8 mouse cellular contexts compared by ENCODE assay signal in the genomic region with DNA sequence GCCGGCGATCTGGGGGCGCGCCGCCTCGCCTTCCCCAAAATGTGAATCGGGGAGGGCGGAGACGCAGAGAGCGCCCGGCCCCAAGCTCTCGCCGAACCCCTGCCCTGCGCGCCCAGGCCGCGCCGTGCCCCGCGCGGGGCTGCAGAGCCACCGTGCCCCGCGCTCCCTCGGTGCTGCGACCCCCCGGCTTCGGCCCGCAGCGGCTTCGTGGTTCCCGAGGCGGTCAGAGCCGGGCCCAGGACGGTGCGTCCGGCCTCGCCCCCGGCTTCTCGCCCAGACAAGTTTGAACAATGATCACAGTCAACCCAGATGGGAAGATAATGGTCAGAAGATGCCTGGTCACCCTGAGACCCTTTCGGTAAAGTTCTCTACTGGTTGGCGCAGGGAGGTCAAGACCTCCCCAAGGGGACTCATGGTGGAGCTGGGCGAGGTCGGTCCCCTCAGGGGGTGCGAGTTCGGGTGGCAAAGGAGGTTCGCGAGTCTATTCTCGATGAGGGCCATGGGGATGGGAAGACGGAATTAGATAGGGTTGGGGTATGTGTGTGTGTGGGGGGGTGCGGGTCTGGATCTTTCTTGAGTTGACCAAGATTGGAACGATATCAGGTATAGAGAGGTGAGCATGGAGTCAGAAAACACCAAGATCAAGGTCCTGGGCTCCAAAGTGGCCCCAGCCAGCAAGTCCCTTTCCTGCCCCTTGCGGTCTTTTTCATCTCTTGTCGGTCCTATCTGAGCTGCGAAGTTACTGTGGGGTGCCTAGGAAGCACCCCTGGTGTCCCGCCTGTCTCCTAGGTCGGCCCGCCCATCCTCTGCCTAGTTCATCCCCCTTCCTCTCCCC. TPM values are rescaled to one million over a fixed set of nuclear protein-coding genes. Genes with fewer than 3 reads are reported as not detected.
DNase-seq lines count a peak whose midpoint lies in the region; ATAC-seq and TF ChIP-seq lines count a peak whose summit lies in the region.

No protein-coding gene starts in this region.

- peak overlapping the region; percentile 68 for H3K4me2 ChIP-seq in liver, embryonic 12.5 days
- H3K4me2 ChIP-seq in stomach, postnatal 0 days (replicated peaks; ENCODE audit: low read depth) = peak overlapping the region; percentile 97

- H3K4me3 ChIP-seq in spleen, adult 2 months (ENCODE audit: extremely low read depth, insufficient read depth, insufficient read length) = peak overlapping the region; percentile 41; the same call in 1 of the 2 replicates
- peak overlapping the region; percentile 44 for H3K4me3 ChIP-seq in liver, embryonic 12.5 days
- peak overlapping the region; percentile 51 for H3K4me3 ChIP-seq in stomach, postnatal 0 days (ENCODE audit: low read depth, low read length)

- H3K9ac ChIP-seq in liver, embryonic 12.5 days = no peak overlapping the region
- no peak overlapping the region for H3K9ac ChIP-seq in stomach, postnatal 0 days (ENCODE audit: low read length)

- WGBS in spleen, adult 2 months = 7% methylated on average over 58 of the region's 58 CpGs
- WGBS in liver, embryonic 12.5 days (ENCODE audit: insufficient replicate concordance) = 5% methylated on average over 55 of the region's 58 CpGs
- 3% methylated on average over 57 of the region's 58 CpGs for WGBS in stomach, postnatal 0 days

- DNase-seq in cerebellum, postnatal 10 days = peak; percentile 51 to 64
- no peak for DNase-seq in cerebellum, postnatal 4 days (ENCODE audit: low spot score in 2 of 2)
- no peak for DNase-seq in spleen, adult 2 months (ENCODE audit: low read depth in 1 of 2, low spot score in 2 of 2)
- no peak for DNase-seq in spleen, adult 18-20 months
- no peak for DNase-seq in stomach, postnatal 0 days (ENCODE audit: low spot score)
- no peak for DNase-seq in urinary bladder, postnatal 10 days (ENCODE audit: low spot score)
- DNase-seq in adrenal gland, adult 18-20 months (ENCODE audit: low spot score in 2 of 2) = no peak

- no peak for TF ChIP-seq POLR2A in spleen, adult 2 months (IDR thresholded peaks at IDR 0.05; ENCODE audit: low read depth, low read length)

- no peak for TF ChIP-seq CTCF in spleen, adult 2 months (IDR thresholded peaks at IDR 0.05; ENCODE audit: extremely low read depth, insufficient read depth, insufficient read length, insufficient replicate concordance)
- TF ChIP-seq CTCF in stomach, postnatal 0 days (IDR thresholded peaks at IDR 0.05; ENCODE audit: low read depth) = no peak

- no peak for ATAC-seq in liver, embryonic 12.5 days
- no peak for ATAC-seq in stomach, postnatal 0 days (ENCODE audit: low FRiP score, low TSS enrichment)

- peaks cover 9% of the 10 kb centered on the region; the same call in 1 of the 2 replicates for H3K4me1 ChIP-seq in spleen, adult 2 months (ENCODE audit: control insufficient read depth, insufficient read depth, insufficient read length)
- H3K4me1 ChIP-seq in liver, embryonic 12.5 days = peaks cover 6% of the 10 kb centered on the region; the same call in 1 of the 2 replicates
- H3K4me1 ChIP-seq in stomach, postnatal 0 days (replicated peaks; ENCODE audit: control insufficient read depth, insufficient read depth) = no peaks in the 10 kb centered on the region

- no peak for TF ChIP-seq EP300 in stomach, postnatal 0 days (optimal IDR thresholded peaks at IDR 0.05)

- no peak overlapping the region for H3K27ac ChIP-seq in spleen, adult 2 months (ENCODE audit: insufficient read depth, low read length)
- H3K27ac ChIP-seq in liver, embryonic 12.5 days = no peak overlapping the region
- no peak overlapping the region for H3K27ac ChIP-seq in stomach, postnatal 0 days (replicated peaks)

- H3K9me3 ChIP-seq in liver, embryonic 12.5 days (replicated peaks) = no peaks in the 10 kb centered on the region
- no peaks in the 10 kb centered on the region for H3K9me3 ChIP-seq in stomach, postnatal 0 days (ENCODE audit: control insufficient read depth, low read length)

- no peaks in the 10 kb centered on the region for H3K36me3 ChIP-seq in spleen, adult 2 months (ENCODE audit: control insufficient read depth, insufficient read depth, low read length)
- H3K36me3 ChIP-seq in liver, embryonic 12.5 days = no peaks in the 10 kb centered on the region
- H3K36me3 ChIP-seq in stomach, postnatal 0 days (ENCODE audit: control insufficient read depth, insufficient read depth, low read length) = no peaks in the 10 kb centered on the region

- peaks cover 17% of the 10 kb centered on the region for H3K27me3 ChIP-seq in spleen, adult 2 months (ENCODE audit: control insufficient read depth, insufficient read depth, low read length)
- peaks cover 98% of the 10 kb centered on the region for H3K27me3 ChIP-seq in liver, embryonic 12.5 days (replicated peaks)
- H3K27me3 ChIP-seq in stomach, postnatal 0 days (ENCODE audit: control insufficient read depth, insufficient read depth, low read length) = peaks cover 7% of the 10 kb centered on the region

RNA-seq across cellular contexts. Expression of gene Mgat5b, which starts 0.7 kb away (rescaled TPM):
- polyA plus RNA-seq in spleen, adult 2 months (2012; rRNA removed) = not detected in 2 replicates
- not detected in 2 replicates for polyA plus RNA-seq in liver, embryonic 12.5 days (2016; fragmentation: Nextera tagmentation; extraction: Ambion mirVana)
- polyA plus RNA-seq in stomach, postnatal 0 days (2015; fragmentation: Nextera tagmentation; extraction: Ambion mirVana) = 0.30 and 0.57 TPM in 2 replicates
- under 1 TPM; 0.19 to 0.36 TPM for total RNA-seq in adrenal gland, adult 18-20 months (2021)

Comparison
In these comparisons a context has a peak if more than half of its experiments do, and no peak if none do; other contexts are left out.
1. DNase-seq: peak in cerebellum, postnatal 10 days (2 of 2); none in cerebellum, postnatal 4 days (0 of 2), spleen, adult 2 months (0 of 2), spleen, adult 18-20 months (0 of 2), stomach, postnatal 0 days (single experiment), urinary bladder, postnatal 10 days (single experiment) and adrenal gland, adult 18-20 months (0 of 2).
2. Peak in every context shown above with its lines, with median percentiles within 50 percentile points of each other: H3K4me3 ChIP-seq.